Mouse (Mus musculus): ENCODE measurements at regions not wholly inside any gene's neighbourhood (a gene's known extent, or its start where the extent isn't known, plus 50 kb on each side); places are given as distances from the start of the nearest gene placed in this dataset.

DNA sequence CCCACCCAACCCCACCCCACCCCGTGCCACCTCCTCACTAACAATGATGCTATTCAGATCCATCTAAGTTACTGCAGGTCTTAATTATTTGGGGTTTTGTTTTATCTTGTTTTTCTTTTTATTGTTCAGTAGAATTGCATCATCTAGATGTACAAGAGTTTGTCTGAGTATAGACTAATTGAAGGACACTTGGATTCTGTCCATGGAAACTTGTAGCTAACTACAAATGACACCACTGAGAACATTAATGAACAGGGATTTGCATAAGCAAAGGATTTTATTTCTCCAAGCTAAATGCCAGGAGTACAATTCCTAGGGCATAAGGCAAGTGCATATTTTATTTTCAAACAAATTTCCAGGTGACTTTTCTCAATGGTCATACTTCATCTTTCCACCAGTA lies 318.4 kb upstream of the Slc7a11 start:
- ChIA-PET CTCF (no interaction called here), POLR2A (no interaction called here)

DNA sequence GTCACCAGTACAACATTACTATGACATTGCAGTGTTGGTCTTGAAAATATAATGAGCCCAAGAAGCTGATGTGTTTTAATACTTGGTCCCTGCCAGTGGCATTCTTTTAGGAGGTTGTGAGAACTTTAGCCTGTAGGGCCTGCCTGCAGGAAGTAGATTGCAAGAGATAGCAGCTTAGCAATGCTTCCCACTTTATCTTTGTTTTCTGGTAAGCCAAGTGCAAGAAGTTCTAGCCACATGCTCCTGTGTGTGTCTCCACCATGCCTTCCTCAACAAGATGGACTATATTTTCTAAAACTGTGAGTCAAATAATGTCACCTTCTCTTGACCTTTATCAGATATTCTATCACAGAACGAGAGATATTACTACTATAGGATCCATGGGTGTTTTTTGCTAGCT lies 314.7 kb upstream of the Slc7a11 start:
- ChIA-PET POLR2A (interaction anchor here in 1 of 4 experiments (0.6 kb wide), 1 partner anchor 151 kb away, joined by 3 read pairs; no protein-coding TSS in a partner anchor), CTCF (no interaction called here)

DNA sequence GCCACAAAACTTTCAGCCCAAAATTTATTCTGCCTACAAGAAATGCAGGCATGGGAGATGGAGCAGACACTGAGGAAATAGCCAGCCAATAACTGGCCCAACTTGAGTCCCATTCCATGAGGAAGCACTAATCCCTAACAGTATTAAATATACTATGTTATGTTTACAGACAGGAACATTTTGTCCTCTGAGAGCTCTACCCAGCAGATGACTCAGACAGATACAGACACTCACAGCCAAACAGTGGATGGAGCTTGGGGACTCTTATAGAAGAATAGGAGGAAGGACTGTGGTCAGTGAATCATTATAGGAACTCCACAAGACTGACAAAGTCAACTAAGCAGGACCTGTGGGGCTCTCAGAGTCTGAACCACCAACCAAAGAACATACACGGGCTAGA lies 293.8 kb upstream of the Slc7a11 start:
- CTCF ChIA-PET: no interaction called here
- POLR2A ChIA-PET: no interaction called here

DNA sequence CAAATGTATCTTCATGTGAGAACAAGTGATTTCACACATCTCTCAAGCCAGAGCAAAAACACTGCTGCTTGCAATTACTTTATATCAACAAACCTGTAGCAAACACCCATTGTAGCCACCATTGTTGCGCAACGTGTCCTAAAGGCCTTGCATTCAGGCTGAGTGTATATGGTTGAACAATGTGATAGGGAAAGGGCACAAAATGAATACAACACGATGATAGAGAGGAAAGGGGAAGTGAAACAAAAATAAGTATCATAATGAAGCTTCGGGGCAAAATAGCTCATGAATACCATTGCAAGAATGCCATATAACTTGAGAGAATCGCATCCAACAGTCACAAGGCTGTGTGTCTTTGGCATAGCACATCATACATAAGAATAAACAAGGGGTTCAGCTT lies 275.6 kb upstream of the Slc7a11 start:
- POLR2A ChIA-PET: no interaction called here
- CTCF ChIA-PET: interaction anchor here in 1 of 4 experiments (0.5 kb wide), 1 partner anchor 338 kb away, joined by 8 read pairs; no protein-coding TSS in a partner anchor

DNA sequence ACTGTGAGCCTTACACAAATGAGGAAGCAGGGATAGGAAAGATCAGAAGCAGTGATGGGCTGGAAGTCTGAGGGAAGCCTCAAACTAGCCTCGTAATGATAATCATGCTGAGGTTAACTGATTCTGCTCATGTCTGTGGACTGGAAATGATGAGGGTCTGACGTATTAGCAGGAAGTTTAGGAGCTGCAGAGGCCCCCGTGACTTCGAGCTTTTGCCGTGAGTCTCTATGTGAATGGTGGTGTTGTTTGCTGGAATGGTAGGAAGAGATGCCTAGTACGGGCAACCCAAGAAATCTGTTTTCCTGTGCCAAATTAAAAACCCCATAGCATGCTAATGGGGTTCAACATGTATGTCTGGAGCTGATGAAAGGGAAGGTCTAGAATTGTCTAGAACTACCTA lies 270.0 kb upstream of the Slc7a11 start:
- POLR2A ChIA-PET: no interaction called here
- CTCF ChIA-PET: no interaction called here

DNA sequence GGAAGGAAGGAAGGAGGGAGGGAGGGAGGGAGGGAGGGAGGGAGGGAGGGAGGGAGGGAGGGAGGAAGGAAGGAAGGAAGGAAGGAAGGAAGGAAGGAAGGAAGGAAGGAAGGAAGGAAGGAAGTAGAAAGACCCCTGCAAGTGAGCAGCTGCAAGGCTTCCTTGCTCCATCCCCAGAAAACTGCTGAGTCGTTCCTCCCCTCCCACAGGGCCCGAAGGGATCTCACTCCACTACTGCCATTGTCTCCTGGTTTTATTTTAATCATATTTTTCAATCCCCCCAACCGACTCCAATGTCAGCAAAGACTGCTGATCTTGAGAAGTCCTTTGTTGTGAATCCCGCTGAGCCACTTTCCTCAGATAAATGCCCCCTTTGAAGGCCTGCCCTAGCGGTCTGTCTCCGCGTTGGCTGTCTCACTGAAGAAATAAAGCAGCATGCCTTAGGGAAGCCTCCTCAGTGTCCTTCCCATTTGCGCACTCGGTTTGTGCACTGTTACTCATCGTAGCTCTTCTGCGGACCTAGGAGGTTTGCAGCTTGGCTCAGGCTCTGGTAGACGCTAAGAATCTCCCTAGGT lies 266.1 kb upstream of the Slc7a11 start:
- POLR2A ChIA-PET: no interaction called here
- CTCF ChIA-PET: no interaction called here

DNA sequence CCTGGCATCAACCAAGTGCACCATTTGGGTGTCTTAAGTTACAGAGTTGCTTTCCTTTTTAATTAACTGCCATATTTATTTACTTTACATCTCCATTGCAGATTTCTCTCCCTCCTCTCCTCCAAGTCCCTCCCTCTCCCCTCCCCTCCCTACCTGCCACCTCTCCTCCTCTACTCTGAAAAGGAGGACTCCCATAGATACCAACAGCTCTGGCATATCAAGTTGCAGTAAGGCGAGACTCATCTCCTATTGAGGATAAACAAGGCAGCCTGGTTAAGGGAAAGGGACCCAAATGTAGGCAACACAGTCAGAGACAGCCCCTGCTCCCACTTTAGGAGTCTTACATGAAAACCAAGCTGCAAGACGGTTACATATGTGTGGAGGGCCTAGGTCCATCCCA lies 263.3 kb upstream of the Slc7a11 start:
- ChIA-PET POLR2A (no interaction called here), CTCF (no interaction called here)

DNA sequence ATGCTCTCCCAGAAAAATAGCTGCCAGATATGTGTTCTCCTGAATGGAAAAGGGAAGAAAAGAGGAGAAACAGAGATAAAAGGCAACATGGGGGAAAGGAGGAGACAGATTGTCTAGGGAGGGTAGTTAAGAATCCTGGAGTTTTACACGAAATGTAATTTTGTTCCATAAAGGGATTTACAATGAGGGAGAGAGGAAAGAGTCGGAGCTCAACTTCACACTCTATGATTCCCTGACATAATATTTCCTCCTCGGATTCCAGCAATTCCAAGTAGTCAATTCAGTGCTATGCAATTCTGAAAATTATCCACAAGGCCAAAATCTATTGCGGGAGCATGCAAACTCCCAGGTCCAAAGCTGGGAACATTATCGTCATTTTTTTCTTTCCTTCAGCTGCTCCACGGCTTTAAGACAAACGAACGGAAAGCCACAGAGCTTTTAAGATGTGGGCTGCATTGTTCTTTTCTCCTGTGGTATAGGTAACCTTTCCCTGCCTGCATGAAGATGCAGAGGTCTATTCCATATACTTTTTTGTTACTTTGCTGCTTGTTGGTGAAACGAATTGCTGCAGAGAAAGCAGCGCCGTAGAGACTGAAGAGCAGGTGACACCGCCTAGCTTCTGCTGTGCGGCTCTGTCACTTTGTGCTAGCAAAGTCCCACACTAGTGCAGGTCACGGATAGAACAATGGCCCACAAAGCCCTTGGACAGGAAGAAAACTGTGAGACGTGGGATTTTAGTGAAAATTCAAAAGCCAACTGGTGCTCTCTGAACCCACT lies 251.7 kb upstream of the Slc7a11 start:
- CTCF ChIA-PET: no interaction called here
- POLR2A ChIA-PET: interaction anchor here in 1 of 4 experiments (0.5 kb wide), 1 partner anchor 141 kb away, joined by 3 read pairs; no protein-coding TSS in a partner anchor

DNA sequence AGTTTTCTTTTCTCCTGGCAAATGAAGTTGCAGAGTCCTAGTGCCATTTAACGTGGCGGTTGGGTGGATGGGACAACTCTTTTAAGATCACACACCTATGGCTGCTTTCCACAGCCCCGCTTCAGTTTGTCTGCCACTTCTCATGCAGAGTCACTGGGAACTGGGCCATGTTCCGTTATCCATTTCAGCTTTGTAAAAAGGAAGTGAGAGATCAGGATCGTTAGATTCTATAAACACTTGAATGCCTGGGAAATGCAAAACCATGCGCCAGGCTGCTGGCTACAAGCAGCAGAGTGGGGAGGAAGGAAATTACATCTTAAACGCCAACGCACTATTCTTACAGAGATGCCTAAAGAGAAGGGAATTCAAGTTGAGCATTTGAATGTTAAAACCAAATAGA lies 251.1 kb upstream of the Slc7a11 start:
- POLR2A ChIA-PET: interaction anchor here in 1 of 4 experiments (0.5 kb wide), 1 partner anchor 142 kb away, joined by 3 read pairs; no protein-coding TSS in a partner anchor
- CTCF ChIA-PET: no interaction called here

DNA sequence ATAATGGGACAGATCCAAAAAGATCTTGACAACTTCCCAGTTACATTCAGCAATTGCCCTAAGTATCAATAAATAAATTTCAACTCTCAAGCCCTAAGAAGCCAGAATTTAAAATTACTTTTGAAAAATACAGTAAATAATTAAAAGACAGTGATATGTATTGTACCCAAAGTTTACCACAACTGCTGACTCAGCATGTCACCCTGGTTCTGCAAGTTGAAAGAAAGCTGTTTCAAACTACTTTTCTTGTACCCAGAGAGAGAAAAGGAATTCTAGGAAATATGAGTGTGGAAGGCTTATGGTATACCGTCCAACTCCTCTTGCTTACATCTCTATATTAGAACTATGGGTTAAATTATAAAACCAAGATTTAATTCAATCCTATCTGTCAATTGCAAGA lies 248.9 kb upstream of the Slc7a11 start:
- CTCF ChIA-PET: no interaction called here
- POLR2A ChIA-PET: no interaction called here

DNA sequence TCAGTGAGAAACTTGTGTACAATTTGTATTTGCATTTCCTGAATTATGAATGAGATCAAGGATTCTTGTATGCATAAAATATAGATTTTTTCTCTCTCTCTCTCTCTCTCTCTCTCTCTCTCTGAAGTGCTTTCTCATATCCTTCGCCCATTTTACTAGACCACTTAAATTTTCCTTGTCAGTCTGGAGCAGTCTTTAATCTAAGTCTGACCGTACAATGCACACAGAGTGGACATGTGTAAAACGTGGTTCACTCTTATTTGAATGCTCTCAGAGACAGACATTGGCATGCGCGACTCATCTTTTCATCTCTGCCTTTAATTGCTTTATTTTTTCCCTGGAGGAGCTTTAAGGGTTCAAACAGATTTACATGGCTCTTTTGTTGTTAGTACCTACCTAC lies 247.3 kb upstream of the Slc7a11 start:
- CTCF ChIA-PET: no interaction called here

DNA sequence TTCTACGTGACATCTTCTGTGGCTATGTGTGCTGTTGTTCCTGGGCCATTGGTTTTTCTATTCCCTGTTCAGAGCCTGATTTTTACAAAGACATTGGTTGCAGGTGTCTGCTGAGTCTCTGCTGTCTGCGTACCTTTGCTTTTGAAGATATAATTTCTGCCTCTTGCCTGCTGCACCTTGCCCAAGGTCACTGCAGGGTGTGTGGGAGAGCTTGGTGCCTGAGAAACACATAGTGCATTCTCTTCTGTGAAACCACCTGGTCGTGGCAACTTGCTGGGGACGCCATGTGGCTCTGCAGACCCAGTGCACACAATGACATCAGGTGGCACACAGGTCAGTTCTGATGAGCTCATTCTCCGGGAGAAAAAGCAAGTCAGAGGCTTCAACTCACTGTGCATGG lies 246.0 kb upstream of the Slc7a11 start:
- ChIA-PET CTCF (no interaction called here), POLR2A (no interaction called here)

More for the DNA sequence above, 247.3 kb upstream of the Slc7a11 start:
- POLR2A ChIA-PET: no interaction called here

DNA sequence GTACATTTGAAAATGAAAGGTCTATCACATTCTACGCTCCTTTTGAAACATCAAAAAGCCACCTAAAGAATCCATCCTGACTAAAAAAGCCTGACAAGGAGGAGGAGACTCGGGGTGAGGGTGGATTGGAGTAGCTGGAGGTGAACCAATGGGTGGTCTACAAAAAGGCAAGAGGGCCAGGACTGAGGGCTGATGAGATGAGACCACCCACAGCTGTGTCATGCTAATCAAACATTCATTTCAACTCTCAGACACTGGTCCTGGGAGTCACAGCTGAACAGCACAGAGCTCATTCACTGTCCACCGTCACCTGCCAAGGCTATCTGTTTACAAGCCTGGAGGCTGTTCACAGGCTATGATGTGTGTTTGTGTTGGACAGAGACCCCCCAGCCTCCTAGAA lies 244.3 kb upstream of the Slc7a11 start:
- POLR2A ChIA-PET: no interaction called here
- CTCF ChIA-PET: no interaction called here

DNA sequence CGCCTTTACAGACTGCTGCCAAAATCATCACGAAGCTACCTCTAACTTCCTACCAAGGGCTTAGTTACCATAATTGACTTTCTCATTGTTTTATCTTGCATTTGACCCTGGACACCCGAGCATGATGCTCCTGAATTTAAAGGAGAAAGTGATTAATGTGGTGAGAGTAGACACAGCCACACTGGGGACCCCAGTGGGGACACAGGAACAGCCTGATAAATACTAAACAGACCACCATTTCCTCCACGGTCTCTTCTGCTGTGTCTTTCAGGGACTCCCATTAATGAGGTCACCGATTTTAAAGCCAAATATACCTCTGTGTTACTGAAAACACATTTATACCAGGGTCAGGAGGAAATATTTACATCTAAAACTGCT lies 235.2 kb upstream of the Slc7a11 start:
- ChIA-PET CTCF (no interaction called here), POLR2A (no interaction called here)

DNA sequence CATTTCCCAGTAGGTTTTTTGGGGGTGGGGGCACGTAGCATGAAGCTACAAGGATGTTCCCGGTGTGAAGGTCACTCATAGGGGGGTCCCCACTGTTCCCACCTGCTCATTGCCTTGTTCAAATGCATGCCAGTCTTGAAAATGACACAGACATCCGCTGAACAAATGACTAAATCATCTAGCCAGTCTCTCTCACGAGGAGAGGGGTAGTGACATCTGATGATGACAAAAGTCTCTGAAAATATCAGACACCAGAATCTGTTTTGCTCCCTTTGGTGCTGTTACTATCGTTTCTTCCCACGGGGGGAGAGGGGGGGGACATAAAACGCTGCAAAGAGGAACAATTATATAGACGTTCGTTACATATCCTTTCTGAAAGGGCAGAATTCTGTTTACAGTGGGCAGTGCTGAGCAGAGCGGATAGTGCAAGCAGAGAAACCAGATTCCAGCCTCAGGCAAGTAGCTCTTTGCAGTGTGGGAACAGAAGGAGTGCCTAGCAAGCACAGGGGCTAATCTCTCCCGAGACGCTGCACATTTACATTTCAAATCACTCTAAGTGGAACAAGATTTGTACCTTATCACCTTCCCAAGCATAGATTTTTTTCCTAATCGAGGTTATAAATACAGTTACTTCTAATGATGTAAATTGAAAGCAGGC lies 234.7 kb upstream of the Slc7a11 start:
- POLR2A ChIA-PET: no interaction called here
- CTCF ChIA-PET: interaction anchor here in 1 of 4 experiments (0.6 kb wide), 1 partner anchor 491 kb away, joined by 6 read pairs; no protein-coding TSS in a partner anchor

DNA sequence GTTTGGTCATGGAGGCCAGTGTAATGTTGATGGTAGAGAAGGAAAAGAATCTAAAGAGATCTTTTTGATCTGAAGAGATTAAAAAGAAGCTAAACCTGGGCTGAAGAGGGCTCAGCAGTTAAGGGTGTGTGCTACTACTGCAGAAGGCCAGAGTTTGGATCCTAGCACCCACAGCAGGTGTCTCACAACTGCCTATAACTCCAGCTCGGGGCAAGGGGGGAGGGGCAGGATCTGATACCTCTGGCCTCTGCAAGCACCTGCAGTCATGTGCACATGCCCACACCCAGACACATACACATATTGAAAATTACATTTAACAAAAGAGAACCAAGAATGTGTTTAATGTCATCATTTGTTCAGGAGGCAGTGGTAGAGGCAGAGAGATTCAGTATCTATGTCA lies 232.4 kb upstream of the Slc7a11 start:
- POLR2A ChIA-PET: no interaction called here
- CTCF ChIA-PET: no interaction called here

DNA sequence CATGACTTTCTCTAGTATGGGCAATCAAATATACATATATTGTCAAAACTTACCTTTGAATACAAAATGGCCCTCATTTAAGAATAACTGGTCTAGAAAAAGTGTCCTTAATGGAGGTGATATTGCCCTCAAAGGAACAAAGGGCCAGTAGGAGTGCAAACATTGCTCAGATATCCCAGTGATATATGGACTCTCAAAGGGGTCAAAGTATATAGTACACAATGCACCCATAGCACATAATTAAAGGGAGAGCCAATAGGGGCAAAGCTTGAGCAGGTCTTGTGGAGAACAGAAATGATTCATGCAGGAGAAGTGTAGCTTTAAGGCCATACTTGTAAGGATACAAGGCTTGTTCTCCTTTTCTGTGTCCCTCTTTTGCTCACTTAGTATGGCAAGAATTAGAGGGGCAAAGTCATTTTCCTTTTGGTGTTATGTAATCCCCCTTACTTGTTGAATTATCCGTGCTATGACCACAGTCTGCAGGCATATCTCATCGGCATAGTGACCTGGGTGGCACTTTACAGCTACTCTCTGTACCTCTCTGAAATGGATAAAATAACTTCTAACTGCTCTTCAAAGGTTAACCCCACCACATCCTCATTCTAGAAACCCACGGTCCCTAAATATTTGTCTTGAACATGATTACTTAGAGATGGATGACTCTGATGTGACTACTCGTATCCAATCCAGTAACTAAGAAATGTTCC lies 231.6 kb upstream of the Slc7a11 start:
- POLR2A ChIA-PET: no interaction called here
- CTCF ChIA-PET: no interaction called here

DNA sequence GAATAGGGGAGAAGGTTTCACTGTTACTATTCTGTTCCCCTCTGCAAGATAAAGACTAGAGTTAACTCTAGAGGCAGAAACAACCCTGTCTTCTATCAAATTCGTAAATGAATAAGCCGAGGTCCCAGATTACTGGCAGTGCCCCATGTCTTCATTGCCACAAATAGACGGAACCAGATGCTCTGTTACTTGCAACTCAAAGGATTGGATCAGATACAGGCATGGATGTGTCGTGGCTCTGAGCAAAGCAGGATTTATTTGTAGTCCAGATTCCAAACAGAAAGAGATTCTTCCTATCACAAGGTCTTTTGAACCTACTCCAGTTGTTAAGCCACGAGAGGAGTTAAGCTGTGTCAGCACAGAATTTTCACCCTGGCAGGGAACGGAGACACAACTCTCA lies 221.9 kb upstream of the Slc7a11 start:
- POLR2A ChIA-PET: no interaction called here
- CTCF ChIA-PET: no interaction called here

DNA sequence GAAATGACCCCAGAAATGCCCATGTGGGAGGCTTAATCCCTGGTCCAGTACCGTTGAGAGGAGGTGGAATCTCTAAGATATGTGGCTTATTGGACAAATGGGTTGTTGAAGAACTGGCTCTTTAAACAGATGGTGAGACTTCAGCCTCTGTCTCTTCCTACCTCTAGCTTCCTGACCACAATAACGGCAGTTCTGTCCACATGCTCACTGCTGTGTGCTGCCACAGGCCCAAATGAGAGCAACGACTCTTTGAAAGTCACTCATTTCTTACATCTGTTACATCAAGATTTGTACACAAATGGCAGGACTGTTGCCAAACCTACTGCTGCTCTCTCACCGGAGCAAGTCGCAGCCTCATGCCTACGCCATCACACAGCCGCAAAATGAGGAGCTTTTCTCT lies 217.6 kb upstream of the Slc7a11 start:
- POLR2A ChIA-PET: no interaction called here
- CTCF ChIA-PET: no interaction called here

DNA sequence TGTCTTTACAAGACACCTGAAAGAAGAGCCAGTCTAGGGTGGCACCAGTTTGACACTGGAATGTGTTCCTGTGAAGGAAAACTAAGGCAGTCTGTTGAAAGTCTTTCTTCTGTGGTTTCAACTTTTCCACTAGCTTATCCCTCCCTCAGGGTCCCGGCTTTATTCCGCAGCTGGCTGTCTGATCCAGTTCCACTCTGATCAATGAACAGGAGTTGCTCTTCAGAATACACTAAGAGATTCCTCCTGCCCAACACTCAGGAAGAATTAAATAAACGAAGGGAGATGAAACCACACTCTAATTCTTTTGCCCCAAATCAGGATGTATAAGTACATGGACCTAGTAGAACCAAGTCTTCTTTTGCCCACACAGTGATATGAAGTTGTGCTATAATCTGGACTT lies 217.2 kb upstream of the Slc7a11 start:
- POLR2A ChIA-PET: no interaction called here
- CTCF ChIA-PET: no interaction called here

DNA sequence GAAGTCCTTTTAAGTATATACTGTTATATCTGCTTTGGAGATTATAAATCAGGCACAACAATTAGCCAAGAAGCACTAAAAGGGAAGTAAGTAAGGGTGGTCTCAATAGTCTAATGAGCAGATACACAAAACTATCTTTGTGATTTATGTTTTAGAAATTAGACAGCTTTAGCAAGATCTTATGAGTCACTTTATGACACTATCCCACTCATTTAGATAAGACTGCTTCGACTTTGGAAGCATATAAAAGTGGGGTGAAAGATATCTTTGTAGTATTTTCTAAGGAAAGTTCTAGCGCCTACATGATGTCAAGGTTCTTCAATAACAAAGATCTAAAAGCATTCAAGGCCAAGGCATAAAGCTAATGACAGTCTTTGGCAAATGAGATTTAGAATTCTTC lies 214.5 kb upstream of the Slc7a11 start:
- CTCF ChIA-PET: no interaction called here
- POLR2A ChIA-PET: no interaction called here

Data from embryonic stem cell, embryonic (primary cell).